ENCODE assay signal across 8 mouse cellular contexts in genomic region chr14:76765094-76765504, GRCm38 (mm10).
DNase-seq lines count a peak whose midpoint lies in the region; ATAC-seq lines count a peak whose summit lies in the region.

No protein-coding gene starts in this region.

- peaks cover 5% of the 10 kb centered on the region; the same call in 1 of the 2 replicates for H3K27me3 ChIP-seq in neural tube, embryonic 12.5 days (replicated peaks)
- H3K27me3 ChIP-seq in hindbrain, embryonic 15.5 days = no peaks in the 10 kb centered on the region
- H3K27me3 ChIP-seq in midbrain, embryonic 15.5 days (replicated peaks) = no peaks in the 10 kb centered on the region

- H3K4me2 ChIP-seq in neural tube, embryonic 12.5 days (replicated peaks) = peak overlapping the region; percentile 9; the same call in 1 of the 2 replicates
- no peak overlapping the region for H3K4me2 ChIP-seq in hindbrain, embryonic 15.5 days
- no peak overlapping the region for H3K4me2 ChIP-seq in midbrain, embryonic 15.5 days

- H3K9me3 ChIP-seq in neural tube, embryonic 12.5 days = no peaks in the 10 kb centered on the region
- no peaks in the 10 kb centered on the region for H3K9me3 ChIP-seq in hindbrain, embryonic 15.5 days
- no peaks in the 10 kb centered on the region for H3K9me3 ChIP-seq in midbrain, embryonic 15.5 days

- no peak overlapping the region for H3K9ac ChIP-seq in neural tube, embryonic 12.5 days
- H3K9ac ChIP-seq in hindbrain, embryonic 15.5 days = no peak overlapping the region
- no peak overlapping the region for H3K9ac ChIP-seq in midbrain, embryonic 15.5 days

- no peak for ATAC-seq in cerebellum, adult (ENCODE audit: insufficient number of reproducible peaks, low FRiP score, low TSS enrichment)
- no peak for ATAC-seq in neural tube, embryonic 12.5 days (ENCODE audit: low FRiP score, low read depth)
- ATAC-seq in hindbrain, embryonic 15.5 days (ENCODE audit: low FRiP score, low read depth) = 0 out of 2 replicates have a peak, but pooled peaks have one; percentile 23
- peak; percentile 35; the same call in 1 of the 2 replicates for ATAC-seq in midbrain, embryonic 15.5 days (replicated peaks)

- no peak overlapping the region for H3K4me3 ChIP-seq in neural tube, embryonic 12.5 days
- H3K4me3 ChIP-seq in hindbrain, embryonic 15.5 days = no peak overlapping the region
- no peak overlapping the region for H3K4me3 ChIP-seq in midbrain, embryonic 15.5 days

- DNase-seq in cerebellum, postnatal 14 days = peak; percentile 34 to 45
- no peak for DNase-seq in neural tube, embryonic 10.5 days (ENCODE audit: extremely low spot score, low spot score)
- no peak for DNase-seq in spleen, postnatal 14 days (ENCODE audit: low spot score in 2 of 2)
- no peak for DNase-seq in thymus, postnatal 14 days

- peaks cover 24% of the 10 kb centered on the region for H3K4me1 ChIP-seq in neural tube, embryonic 12.5 days
- peaks cover 28% of the 10 kb centered on the region for H3K4me1 ChIP-seq in hindbrain, embryonic 15.5 days (replicated peaks)
- peaks cover 27% of the 10 kb centered on the region for H3K4me1 ChIP-seq in midbrain, embryonic 15.5 days

- H3K27ac ChIP-seq in neural tube, embryonic 12.5 days = no peak overlapping the region
- H3K27ac ChIP-seq in hindbrain, embryonic 15.5 days (replicated peaks) = no peak overlapping the region
- peak overlapping the region; percentile 27; the same call in 1 of the 2 replicates for H3K27ac ChIP-seq in midbrain, embryonic 15.5 days

- no peaks in the 10 kb centered on the region for H3K36me3 ChIP-seq in neural tube, embryonic 12.5 days
- no peaks in the 10 kb centered on the region for H3K36me3 ChIP-seq in hindbrain, embryonic 15.5 days
- H3K36me3 ChIP-seq in midbrain, embryonic 15.5 days (replicated peaks) = no peaks in the 10 kb centered on the region

- 68% methylated on average over 6 of the region's 6 CpGs for WGBS in neural tube, embryonic 12.5 days
- WGBS in hindbrain, embryonic 15.5 days = 61% methylated on average over 6 of the region's 6 CpGs
- 66% methylated on average over 6 of the region's 6 CpGs for WGBS in midbrain, embryonic 15.5 days

Comparison
In these comparisons a context has a peak if more than half of its experiments do, and no peak if none do; other contexts are left out.
1. DNase-seq: peak in cerebellum, postnatal 14 days (2 of 2); none in neural tube, embryonic 10.5 days (single experiment), spleen, postnatal 14 days (0 of 2) and thymus, postnatal 14 days (single experiment).
2. ATAC-seq: peak in hindbrain, embryonic 15.5 days (single experiment) and midbrain, embryonic 15.5 days (single experiment); none in cerebellum, adult (single experiment) and neural tube, embryonic 12.5 days (single experiment).